Mouse (Mus musculus) gastrocnemius, adult 8-10 months (tissue): ENCODE data around the gene Ankra2. TPM values are rescaled to one million over a fixed set of nuclear protein-coding genes. Genes with fewer than 3 reads are reported as not detected.

Experiments used
- DNase-seq, 2 experiments: peaks; one replicate each; pipeline ENCODE4 v3.0.0; 2022; ENCODE audit warnings: low spot score in 2 of 2
- total RNA-seq, 4 experiments: library from RNA; stranded (reverse); gene quantifications; 2 replicates each; pipeline ENCODE4 v1.2.4; 2022

Gene Ankra2
- 10 to 100 TPM; 13.5 to 18.7 (median 16.3) TPM for total RNA-seq

DNA sequence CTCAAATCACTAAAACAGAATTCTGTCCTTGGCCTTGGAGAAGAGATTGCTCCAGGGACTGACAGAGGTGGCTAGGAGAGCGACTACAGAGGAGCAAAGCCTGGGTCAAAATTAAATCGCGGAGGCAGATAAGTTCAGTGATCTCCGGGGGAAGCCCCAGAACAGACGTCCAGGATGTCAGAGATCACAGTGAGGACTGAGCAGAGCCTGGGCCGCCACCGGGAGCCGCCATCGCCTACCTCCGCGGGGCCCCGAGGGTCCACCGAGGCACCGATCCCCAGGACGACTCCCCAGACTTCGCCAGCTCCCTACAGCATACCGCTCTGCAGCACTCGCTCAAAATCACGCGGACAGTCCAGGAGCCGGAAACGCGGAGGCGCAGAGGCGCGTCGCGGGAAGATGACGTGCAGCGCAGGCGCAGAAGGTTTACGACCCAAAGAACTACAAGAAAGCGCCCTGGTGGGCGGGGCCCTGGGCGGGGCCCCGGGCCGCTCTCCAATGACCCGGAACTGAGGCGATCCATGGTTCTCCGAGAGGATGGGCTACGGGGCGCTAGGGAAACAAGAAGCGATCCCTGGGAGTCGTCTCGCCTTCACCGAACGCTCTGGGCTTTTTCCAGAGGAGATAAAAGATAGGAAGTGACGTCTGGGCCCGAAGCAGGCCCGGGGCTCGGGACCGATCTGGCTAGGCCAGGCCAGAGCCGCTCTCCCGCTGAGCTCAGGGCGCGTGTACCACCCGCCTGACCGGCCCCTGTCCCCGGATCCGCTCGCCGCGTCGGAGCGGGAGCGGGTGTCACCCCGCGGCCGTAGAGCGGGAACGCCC lies at the start of gene Ankra2, which contains the start of gene Utp15:
Ankra2 (plus strand) TSS at position 439 of the 822 bp plus-strand sequence.
Utp15 (minus strand) TSS at position 406 of the 822 bp plus-strand sequence.
- DNase-seq = peak; percentile 95 to 98

DNA sequence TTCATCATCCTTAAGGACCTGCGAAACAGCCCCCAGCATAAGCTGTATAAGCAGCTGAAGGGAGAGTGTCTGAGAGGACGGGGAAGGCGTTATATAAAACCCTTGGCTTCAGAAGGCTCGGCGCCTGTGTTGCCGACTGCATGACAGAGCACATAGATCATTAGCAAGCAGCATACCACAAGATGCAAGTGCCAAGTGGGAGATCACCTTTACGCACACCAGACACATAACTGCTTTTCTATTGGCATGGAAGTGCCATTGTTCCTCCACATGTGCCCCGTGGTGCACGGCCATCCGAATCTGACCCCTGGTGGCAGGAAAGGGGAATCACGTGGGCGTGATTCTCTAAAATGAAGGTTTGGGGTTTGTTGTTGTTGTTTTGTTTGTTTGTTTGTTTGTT lies 40.0 kb upstream of the Ankra2 start:
- DNase-seq = no peak

DNA sequence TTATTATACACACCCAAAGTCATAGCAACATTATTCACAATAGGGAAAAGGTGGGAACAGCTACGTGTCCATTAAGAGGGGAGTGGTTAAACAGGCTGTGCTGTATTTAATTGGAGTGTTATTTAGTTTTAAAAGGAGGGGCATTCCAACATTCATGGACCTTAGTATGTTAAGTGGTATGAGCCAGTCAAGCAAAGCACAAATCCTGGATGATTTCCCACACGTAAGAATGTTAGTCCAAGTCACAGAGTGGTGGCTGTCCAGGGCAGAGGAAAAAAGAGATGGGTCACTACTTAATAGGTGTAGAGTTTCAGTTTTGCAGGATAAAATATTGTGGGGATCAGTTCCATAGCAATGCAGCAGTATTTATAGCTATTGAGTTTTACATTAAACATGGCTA lies 36.6 kb upstream of the Ankra2 start:
- DNase-seq = no peak

DNA sequence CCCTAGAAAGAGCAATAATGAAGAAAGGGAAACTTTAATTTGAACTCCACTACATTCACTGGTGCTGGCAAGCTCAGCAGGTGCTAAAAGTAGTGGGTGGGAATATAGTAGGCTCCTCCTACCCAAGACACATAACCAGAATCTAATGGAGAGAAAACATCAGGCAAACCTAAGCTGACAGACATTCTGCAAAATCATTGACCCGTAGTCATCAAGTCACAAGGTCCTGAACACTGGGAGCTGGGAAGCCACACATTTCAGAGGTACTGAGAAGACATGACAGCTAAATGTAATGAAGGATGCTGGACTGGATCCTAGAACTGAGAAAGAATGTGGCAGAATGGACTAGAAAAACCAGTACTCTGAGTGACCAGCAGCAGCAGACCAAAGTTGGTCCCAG lies 32.4 kb upstream of the Ankra2 start:
- DNase-seq = no peak

DNA sequence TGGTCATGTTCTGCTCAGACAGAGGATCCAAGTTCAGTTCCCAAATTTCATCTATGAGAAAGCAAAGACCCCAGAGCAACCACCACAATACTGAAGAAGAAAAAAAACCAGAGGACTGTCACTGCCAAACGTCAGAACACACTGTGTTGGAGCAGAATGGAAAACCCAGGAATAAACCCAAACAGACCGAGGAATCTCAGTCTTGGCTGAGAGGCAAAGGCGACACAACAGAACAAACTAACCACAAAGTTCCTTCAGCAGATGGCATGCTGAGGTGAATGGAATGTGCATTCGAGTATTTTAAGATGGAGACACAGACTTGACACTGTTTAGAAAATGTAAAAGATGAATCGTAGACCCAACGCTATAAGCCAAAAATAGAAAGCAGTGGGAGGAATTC lies 27.4 kb upstream of the Ankra2 start:
- no peak for DNase-seq

DNA sequence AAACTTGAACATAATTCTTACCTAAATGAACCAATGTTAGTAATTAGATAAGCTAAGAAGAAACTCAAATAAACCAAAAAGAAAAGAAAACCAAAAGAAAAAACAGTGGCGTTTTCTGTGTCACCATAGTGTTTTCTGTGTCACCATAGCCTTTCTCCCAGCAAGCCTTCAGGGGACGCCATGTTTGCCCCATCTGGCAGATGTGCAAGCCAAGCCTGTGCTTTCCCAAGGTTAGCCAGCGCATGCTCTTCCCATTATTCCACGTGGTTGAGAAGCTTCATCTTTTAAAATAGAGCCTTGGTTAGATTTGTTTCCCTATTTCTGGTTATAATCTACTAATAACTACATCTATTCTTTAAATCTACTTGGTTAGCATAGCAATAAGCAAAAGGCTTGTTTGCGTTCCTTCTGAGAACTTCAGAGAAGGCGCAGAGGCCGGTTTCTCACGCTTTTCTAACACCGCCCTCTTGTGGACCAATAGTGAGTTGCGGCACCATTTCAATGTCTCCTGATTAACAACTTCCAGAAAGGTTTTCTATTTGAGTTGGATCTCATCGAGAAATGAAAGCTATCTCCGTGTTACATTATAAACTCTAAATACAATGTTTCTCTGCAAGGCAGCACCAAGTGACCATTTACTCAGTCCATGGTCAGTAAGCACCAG lies 22.8 kb upstream of the Ankra2 start:
- peak; percentile 22 to 27 for DNase-seq

DNA sequence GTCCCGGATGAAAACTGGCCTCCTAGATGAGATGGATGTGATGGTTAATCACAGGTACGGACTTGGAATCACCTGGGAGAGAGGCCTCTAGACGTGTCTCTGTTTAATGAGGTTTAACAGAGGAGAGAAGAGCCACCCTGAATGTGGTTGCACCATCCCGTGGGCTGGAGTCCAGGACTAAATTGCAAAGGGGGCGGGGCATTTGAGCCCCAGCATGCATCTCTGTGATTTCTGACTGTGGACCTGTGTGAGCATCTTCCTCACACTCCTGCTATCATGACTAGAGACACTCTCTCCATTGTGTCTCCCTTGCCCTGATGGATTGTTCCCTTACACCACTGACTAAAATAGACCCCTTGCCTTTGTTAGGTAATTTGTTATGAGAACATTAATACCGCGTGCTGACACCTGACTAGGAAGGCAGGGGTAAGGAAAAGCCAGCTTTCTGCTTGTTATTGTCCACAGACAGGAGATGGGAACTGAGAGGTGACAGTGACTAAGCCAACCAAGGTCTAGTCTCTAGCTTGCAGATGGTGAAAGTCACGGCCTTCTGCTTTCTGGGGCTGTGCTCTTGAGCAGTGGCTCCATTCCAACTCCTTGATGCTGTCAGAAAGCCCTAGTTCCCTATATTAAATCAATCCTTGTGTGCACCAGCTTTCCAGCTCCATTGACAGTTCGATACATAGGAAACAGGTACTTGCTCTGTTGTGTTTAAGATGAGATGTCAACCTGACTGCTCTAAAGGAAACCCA lies 21.2 kb upstream of the Ankra2 start:
- DNase-seq = no peak

DNA sequence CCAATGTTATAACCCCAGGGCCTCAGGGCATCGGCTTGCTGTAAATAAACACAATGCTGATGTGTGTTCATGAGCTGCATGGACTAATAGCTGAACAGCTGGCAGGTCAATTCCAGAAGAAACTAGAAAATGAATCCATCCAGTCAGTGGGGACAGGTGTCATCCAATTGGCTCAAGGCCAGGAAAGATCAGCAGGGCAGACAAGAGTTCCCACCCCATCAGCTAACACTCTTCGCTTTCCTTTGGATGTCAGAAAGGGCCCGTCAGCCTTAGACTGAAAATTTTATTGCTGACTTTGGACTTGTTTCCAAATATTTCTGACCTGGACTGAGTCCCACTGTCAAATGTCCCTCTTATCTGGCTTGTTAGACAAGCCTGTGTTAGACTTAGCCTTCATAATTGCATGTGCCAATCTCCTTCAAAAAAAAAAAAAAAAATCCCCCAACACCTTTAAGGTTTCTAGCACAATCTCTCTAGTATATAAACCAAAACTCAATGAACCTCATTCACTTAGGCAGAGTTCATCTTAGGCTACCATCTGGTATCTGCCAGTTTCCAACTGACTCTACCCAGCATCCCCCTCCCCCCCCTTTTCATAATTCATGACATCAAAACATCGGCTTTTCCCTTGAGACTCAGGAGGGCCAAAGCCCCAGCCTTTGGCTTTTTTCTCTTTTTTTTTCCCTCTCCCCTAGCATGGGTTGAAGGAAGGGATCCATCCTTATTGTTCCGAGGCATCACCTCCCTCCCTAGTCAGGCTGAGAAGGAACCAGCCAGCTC lies 18.1 kb upstream of the Ankra2 start:
- no peak for DNase-seq

DNA sequence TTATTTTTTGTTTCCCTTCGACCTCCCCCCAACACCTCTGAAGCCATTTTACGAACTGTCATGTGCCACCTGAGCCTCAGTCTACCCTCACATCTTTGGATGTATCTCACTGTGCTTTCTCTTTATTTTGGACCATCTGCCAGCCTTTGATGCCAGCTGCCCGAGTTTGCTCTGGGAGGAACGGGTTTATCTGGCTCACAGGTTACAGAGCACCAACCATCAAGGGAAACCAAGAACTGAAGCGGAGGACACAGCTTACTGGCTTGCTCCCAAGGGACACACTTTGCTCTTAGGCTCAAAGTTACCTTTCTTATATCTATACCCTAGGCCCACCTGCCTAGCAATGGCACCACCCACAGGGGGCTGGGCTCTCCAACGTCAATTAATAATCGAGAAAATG lies 17.5 kb upstream of the Ankra2 start:
- no peak for DNase-seq

DNA sequence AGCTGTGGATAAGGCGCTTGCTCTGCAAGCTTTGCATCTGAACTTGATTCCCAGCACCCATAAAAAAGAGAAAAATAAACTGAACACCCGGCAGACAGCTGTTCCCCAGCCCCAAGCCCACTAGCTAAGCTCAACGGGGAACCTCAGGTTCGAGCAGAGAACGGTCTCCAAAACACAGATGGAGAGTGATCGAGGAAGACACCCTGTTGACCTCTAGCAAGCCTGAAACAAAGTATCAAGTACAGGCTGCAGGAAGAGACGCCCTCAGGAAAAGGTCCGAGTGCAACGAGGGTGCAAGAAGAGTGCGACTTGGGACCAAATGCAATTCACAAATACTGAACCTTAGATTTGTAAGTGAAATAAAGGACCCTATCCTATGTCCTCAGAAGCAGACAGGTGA lies 13.3 kb upstream of the Ankra2 start:
- DNase-seq = no peak

DNA sequence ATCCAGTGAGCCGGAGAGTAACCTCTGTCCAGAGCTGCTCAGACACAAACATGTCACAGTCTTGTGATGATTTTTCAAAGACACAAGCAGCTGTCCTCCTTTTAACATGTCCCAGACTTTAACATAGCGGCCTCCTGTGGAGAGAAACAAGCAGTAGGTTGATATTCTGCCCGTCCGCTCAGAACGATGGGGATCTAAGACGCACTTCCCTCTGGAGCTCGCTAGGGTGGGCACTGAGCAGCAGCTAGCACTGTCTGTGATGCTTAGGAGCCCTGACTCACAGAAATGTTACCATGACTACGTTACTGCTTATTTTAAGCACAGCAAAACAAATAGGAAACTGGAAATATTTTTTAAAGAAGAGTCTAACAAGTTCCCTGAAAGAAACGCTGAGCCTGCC lies 8.0 kb upstream of the Ankra2 start:
- no peak for DNase-seq

DNA sequence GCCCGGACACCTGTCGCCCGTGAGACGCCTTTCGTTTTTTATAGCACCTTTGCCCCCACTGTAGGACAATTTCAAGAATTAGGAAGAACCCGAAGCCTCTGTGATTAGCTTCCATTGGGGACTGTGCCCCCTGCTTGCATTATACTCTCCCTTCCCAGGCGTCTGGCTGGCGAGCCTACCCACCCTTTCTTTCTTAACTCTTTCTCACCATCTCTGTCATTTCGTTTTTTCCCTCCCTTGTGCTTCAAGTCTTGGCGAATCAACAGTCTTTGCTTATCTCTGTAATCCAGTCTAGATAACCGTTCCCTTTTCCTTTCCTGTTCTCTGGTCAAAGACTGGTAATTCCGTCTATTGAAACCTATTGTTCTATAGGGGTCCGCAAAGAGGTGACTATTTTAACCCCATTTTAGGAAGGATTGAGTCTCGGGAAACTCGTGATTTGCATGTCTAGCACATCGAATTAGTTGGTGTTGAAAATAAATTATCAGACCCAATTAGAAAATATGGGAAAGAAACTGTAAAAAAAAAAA lies 649 bp downstream of the Ankra2 start:
- no peak for DNase-seq

DNA sequence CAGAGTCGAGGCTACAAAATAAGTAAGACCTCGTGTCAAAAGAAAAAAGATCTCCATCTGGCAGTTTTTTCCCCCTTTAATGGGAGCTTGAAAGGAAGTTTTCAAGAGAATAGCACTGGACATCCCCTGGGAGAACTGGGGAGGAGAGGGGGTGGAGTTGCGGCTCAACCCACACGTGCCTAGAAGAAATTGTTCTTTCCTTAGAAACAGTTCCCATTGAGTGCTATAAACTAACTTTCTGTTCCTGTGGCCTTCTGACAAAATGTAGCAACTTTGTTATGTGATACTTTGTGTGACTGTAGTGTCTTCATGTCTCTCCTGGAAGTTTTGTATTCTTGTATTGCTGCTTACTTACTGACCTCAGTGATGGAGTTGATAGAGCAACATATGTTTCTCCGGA lies 1.2 kb downstream of the Ankra2 start:
- DNase-seq = no peak

DNA sequence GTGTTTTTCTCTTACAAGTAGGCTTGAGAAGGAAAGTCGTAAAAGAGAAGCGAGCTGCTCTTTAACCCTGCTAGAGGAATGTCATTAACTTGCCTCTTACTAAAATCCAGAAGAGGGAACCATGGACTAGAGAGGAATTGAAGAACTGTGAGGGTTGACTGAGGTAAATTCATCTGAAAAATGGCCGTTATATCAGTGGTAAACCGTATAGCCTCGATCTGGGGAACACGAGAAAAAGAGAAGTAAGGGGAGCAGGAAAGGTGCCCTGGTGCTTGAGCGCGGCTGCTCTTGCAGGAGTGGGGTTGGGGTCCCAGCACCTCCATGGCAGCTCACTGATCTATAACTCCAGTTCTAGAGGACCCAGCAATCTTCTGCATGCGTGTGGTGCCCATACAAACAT lies 11.1 kb downstream of the Ankra2 start:
- DNase-seq = no peak

DNA sequence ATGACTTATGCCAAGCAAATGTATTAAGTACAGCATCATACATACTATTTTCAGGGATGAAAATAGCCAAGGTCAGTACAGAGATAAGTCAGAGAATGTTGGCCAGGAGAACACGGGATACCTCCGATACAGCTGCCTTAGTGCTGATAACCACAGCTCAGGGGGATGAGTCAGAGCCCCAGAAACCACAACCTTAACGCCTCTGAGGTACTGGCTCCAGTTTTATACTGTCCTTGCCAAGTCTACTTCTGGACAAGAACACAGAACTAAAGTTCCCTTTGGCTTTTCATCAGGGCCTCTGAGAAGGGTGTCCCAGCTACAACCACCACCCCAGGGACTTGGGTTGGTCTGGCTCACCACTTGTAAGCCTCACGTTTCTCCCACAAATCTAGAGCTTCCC lies 12.8 kb downstream of the Ankra2 start:
- no peak for DNase-seq

DNA sequence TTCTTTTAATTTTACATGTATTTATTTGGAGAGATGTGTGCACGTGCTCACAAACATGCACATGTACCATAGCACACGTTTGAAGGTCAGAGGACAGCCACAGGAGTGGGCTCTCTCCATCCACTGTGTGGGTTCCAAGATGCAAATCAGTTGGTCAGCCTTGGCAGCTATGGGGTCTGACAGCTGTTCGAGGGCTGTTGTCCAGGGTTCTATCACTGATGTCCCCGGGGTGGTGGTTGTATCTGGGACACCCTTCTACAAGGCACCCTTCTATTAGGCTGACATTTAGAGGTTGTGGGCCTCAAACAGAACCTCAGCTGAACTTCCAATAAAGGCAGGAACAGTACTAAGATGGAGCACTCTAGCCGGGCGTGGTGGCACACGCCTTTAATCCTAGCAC lies 13.4 kb downstream of the Ankra2 start:
- DNase-seq = no peak

DNA sequence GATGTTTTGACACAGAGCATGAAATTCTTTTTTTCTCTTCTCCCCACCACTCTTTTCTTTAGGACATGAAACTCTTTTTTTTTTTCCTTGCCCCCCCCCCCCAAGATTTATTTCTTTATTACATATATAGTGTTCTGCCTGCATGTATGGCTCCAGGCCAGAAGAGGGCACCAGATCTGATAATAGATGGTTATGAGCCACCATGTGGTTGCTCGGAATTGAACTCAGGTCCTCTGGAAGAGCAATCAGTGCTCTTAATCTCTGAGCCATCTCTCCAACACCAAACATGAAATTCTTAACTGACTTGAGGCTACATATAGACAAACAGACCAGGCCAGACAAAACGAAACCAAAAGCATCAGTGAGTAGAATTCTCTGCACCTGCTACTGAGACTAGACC lies 14.6 kb downstream of the Ankra2 start:
- DNase-seq = no peak

DNA sequence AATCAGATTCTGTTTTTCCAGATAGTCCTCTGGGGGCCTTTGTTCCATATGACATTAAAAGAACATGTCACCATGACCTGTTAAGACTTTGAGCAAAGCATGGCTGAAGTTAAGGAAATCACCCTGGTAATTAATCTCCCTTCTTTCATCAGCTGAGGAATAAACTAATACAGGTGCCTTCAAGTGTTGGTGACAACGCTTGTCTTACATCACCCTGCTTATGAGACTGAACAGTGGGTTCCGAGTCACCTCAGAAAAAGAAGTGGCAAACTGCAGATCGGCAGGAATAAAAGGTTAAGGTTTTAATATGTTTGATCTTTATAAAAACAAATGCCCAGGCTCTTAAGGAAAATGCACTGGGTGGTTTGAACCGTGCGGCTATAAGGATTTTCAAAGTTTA lies 16.8 kb downstream of the Ankra2 start, which contains the start of gene Gm21976:
Gm21976 (plus strand) TSS at position 202 of the 400 bp plus-strand sequence.
- DNase-seq = no peak

DNA sequence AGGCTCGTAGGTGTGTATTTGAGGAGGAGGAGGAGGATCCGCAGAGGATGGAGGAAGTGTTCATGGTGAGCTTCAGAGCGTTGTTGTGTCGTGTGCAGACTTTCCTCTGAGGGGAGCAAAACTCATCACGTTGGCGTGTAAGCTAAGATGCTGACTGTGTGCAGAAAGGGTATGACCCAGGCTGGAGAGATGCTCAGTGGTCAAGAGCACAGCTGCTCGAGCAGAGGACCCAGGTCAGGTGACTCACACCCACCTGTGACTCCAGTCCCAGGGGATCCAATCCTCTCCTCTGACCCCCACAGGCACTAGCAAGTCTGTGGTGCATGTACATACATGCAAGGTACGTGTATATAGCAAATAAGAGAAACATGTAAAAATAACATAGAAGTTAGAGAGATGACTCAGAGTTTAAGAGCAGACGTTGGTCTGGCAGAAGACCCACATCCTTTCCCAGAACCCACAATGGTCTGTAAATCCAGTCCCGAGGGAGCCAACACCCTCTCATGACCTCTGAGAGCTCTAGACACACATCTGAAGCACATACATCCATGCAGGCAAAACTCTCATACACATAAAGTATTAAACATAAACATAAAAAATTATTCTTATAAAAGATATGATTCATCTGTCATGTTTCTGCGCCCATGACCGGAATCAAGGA lies 18.2 kb downstream of the Ankra2 start:
- no peak for DNase-seq

DNA sequence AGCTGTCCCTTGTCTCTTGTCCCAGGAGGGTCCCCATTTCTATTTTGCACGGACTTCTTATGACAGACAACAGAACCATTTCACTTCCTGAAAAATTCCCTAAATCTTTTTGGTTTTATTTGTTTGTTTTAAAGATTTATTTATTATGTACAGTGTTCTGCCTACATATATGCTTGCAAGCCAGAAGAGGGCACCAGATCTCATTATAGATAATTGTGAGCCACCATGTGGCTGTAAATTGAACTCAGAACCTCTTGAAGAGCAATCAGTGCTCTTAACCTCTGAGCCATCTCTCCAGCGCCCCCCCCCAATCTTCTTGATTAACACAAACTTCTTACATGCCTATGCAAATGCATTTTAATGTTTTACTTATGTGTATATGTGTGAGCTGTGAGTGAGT lies 27.8 kb downstream of the Ankra2 start:
- no peak for DNase-seq

DNA sequence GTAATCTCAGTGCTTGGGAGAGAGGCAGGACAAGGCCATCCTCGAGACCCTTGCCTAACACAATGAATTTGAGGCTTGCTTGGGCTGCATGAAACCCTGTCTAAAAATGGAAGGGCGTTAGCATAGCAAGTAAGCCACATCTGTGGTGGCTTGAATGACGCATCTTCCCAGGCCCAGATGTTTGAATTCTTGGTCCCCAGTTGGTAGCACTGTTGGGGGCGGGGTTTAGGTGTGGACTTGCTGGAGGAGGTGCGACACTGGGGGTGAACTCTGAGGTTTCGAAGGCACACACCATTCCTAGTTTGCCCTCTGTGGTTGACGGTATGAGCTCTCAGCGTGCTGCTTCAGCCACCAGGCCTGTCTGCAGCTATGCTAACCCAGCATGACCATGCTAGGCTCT lies 28.8 kb downstream of the Ankra2 start:
- DNase-seq = no peak
